20 mouse cellular contexts compared by ENCODE assay signal in the genomic region with DNA sequence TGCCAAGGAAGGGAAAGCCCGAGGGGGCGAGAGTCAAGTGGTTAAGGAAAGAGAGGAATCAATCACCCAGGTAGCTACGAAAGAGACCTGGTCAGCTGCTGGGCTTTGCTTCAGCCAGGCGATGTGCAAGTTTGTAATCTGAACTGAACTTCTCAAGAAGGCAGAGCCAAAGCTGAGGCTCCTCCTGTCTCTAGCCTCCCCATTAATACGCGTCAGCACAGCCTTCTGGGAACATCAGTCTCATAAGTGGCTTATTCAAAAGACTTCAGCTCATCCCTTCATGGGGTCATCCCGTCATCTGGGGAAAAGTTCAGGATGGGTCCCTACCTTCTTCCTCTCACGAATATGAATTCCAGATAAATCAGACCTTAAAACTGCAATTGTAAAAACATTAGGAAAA.
DNase-seq lines count a peak whose midpoint lies in the region; ATAC-seq lines count a peak whose summit lies in the region.
"Had no signal": no experiment of that assay in that cellular context is flagged by ENCODE, and none has a peak within 500 bp of the region (broad histone marks: within the 10 kb centered on the region; RNA-seq: fewer than 3 reads in every experiment).

No protein-coding gene starts in this region.

- peak overlapping the region; percentile 96 for H3K27ac ChIP-seq in embryonic facial prominence, embryonic 14.5 days (replicated peaks; ENCODE audit: low read depth, low read length)
- no peak overlapping the region for H3K27ac ChIP-seq in kidney, embryonic 15.5 days
- H3K27ac ChIP-seq: forebrain, embryonic 15.5 days; heart, embryonic 15.5 days; hindbrain, embryonic 13.5 days; hindbrain, postnatal 0 days had no signal

- no peaks in the 10 kb centered on the region for H3K27me3 ChIP-seq in embryonic facial prominence, embryonic 14.5 days (replicated peaks; ENCODE audit: control insufficient read depth, insufficient read depth, low read length)
- no peaks in the 10 kb centered on the region for H3K27me3 ChIP-seq in kidney, embryonic 15.5 days
- H3K27me3 ChIP-seq: heart, embryonic 15.5 days had no signal

- H3K9ac ChIP-seq in embryonic facial prominence, embryonic 14.5 days (ENCODE audit: low read depth, low read length): 0 out of 2 replicates have a peak overlapping the region, but pooled peaks have one; percentile 10
- H3K9ac ChIP-seq in kidney, embryonic 15.5 days: no peak overlapping the region
- H3K9ac ChIP-seq: forebrain, embryonic 15.5 days; heart, embryonic 15.5 days; hindbrain, embryonic 13.5 days had no signal

- WGBS in embryonic facial prominence, embryonic 14.5 days: 31% methylated on average over 8 of the region's 8 CpGs
- WGBS in kidney, embryonic 15.5 days: 34% methylated on average over 8 of the region's 8 CpGs

- no peaks in the 10 kb centered on the region for H3K9me3 ChIP-seq in embryonic facial prominence, embryonic 14.5 days (ENCODE audit: control insufficient read depth, low read length)
- no peaks in the 10 kb centered on the region for H3K9me3 ChIP-seq in kidney, embryonic 15.5 days (replicated peaks)
- H3K9me3 ChIP-seq: forebrain, embryonic 15.5 days; heart, embryonic 15.5 days; hindbrain, embryonic 13.5 days had no signal

- peak; percentile 21 for DNase-seq in gastrocnemius, postnatal 25 days
- no peak for DNase-seq in gastrocnemius, postnatal 4 days (ENCODE audit: low spot score in 2 of 2)
- peak; percentile 19 for DNase-seq in urinary bladder, postnatal 14 days (ENCODE audit: low spot score)
- no peak for DNase-seq in urinary bladder, adult 18-20 months (ENCODE audit: low spot score in 2 of 2)
- DNase-seq in embryonic facial prominence, embryonic 14.5 days (ENCODE audit: low spot score): peak; percentile 68
- no peak for DNase-seq in adrenal gland, postnatal 10 days
- DNase-seq: adrenal gland, adult 2 months; adrenal gland, postnatal 36 days; cerebellum, adult 2 months; cerebellum, postnatal 10 days; gastrocnemius, postnatal 14 days; heart, adult 18-20 months; heart, postnatal 14 days had no signal

- no peak overlapping the region for H3K4me3 ChIP-seq in embryonic facial prominence, embryonic 14.5 days (ENCODE audit: low read depth, low read length)
- H3K4me3 ChIP-seq in kidney, embryonic 15.5 days (replicated peaks): no peak overlapping the region
- H3K4me3 ChIP-seq: erythroblast, embryonic 14.5 days; forebrain, embryonic 15.5 days; heart, embryonic 15.5 days; hindbrain, embryonic 13.5 days had no signal

- no peak overlapping the region for H3K4me2 ChIP-seq in embryonic facial prominence, embryonic 14.5 days (ENCODE audit: low read depth, low read length)
- H3K4me2 ChIP-seq in kidney, embryonic 15.5 days: no peak overlapping the region
- H3K4me2 ChIP-seq: forebrain, embryonic 15.5 days; heart, embryonic 11.5 days; heart, embryonic 15.5 days; hindbrain, embryonic 13.5 days had no signal

- ATAC-seq in embryonic facial prominence, embryonic 14.5 days (ENCODE audit: low read depth): no peak
- ATAC-seq in kidney, embryonic 15.5 days (replicated peaks; ENCODE audit: low FRiP score): no peak
- ATAC-seq: forebrain, embryonic 15.5 days; hindbrain, postnatal 0 days had no signal

- peaks cover 51% of the 10 kb centered on the region for H3K4me1 ChIP-seq in embryonic facial prominence, embryonic 14.5 days (ENCODE audit: control insufficient read depth, insufficient read depth, low read length)
- H3K4me1 ChIP-seq in kidney, embryonic 15.5 days: peaks cover 63% of the 10 kb centered on the region

- H3K36me3 ChIP-seq in embryonic facial prominence, embryonic 14.5 days (ENCODE audit: control insufficient read depth, insufficient read depth, low read length): no peaks in the 10 kb centered on the region
- no peaks in the 10 kb centered on the region for H3K36me3 ChIP-seq in kidney, embryonic 15.5 days
- H3K36me3 ChIP-seq: forebrain, embryonic 15.5 days; heart, embryonic 15.5 days; hindbrain, embryonic 13.5 days had no signal

Comparison
In these comparisons a context has a peak if more than half of its experiments do, and no peak if none do; other contexts are left out.
1. DNase-seq: peak in gastrocnemius, postnatal 25 days (single experiment), urinary bladder, postnatal 14 days (single experiment) and embryonic facial prominence, embryonic 14.5 days (single experiment); none in gastrocnemius, postnatal 4 days (0 of 2), urinary bladder, adult 18-20 months (0 of 2) and adrenal gland, postnatal 10 days (single experiment).